ENCODE assay signal across 27 mouse cellular contexts in the genomic region with DNA sequence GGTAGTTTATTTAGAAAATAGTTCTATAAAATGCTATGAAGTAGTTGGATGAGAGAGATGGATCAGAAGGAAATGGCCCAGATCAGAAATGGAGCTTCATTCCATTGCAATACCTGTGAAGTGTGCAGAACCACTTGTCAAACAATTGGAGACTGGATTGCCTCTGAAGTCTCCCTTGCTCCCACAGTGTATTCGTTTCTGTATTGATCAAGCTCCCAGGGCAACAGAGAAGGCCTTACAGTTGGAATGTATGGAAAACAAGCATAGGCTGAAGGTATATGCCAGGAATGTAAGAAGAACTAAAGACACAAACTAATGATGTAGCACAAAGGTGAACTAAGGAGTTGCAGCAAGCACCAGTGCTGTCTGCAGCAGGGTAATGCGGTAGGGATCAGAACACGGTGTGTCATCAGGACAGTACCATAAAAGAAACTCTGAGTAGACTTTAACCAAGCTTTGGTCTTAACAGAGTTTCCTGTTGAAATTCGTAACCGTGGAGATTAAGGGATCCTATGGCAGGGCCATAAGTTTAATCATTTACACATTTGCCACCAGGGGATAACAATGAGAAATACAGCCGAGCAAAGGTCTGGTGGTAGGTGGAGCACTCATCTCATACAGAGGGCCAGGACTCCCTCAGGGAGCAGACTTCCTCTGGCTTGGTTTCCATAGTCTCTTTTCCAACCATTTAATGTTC.
DNase-seq lines count a peak whose midpoint lies in the region; ATAC-seq and TF ChIP-seq lines count a peak whose summit lies in the region.
"Had no signal": no experiment of that assay in that cellular context is flagged by ENCODE, and none has a peak within 500 bp of the region (broad histone marks: within the 10 kb centered on the region; RNA-seq: fewer than 3 reads in every experiment).

No protein-coding gene starts in this region.

- TF ChIP-seq CTCF in kidney, adult 2 months (conservative IDR thresholded peaks at IDR 0.05; ENCODE audit: insufficient read depth, insufficient read length, low read depth, low read length): no peak
- TF ChIP-seq CTCF in intestine, postnatal 0 days (IDR thresholded peaks at IDR 0.05; ENCODE audit: low read depth): peak; percentile 54

- H3K27me3 ChIP-seq in kidney, adult 2 months (replicated peaks; ENCODE audit: control insufficient read depth, insufficient read depth, low read length): no peaks in the 10 kb centered on the region
- H3K27me3 ChIP-seq in intestine, embryonic 14.5 days (replicated peaks; ENCODE audit: control insufficient read depth, insufficient read depth, low read length): no peaks in the 10 kb centered on the region
- no peaks in the 10 kb centered on the region for H3K27me3 ChIP-seq in intestine, postnatal 0 days (replicated peaks; ENCODE audit: control insufficient read depth, insufficient read depth, low read length)
- H3K27me3 ChIP-seq: embryonic facial prominence, embryonic 15.5 days; forebrain, embryonic 15.5 days; heart, embryonic 13.5 days; hindbrain, embryonic 15.5 days; liver, embryonic 15.5 days had no signal

- H3K4me3 ChIP-seq in kidney, adult 2 months (ENCODE audit: insufficient read depth, low read depth, low read length): no peak overlapping the region
- no peak overlapping the region for H3K4me3 ChIP-seq in intestine, embryonic 14.5 days (ENCODE audit: low read depth, low read length)
- no peak overlapping the region for H3K4me3 ChIP-seq in intestine, postnatal 0 days (ENCODE audit: low read depth, low read length)
- H3K4me3 ChIP-seq: embryonic facial prominence, embryonic 10.5 days; embryonic facial prominence, embryonic 15.5 days; forebrain, embryonic 15.5 days; heart, adult 2 months; heart, embryonic 13.5 days; hindbrain, embryonic 15.5 days; limb, embryonic 12.5 days; liver, embryonic 15.5 days had no signal

- H3K9me3 ChIP-seq in intestine, embryonic 14.5 days (ENCODE audit: control insufficient read depth, low read length): no peaks in the 10 kb centered on the region
- H3K9me3 ChIP-seq in intestine, postnatal 0 days (ENCODE audit: control insufficient read depth): no peaks in the 10 kb centered on the region
- H3K9me3 ChIP-seq: embryonic facial prominence, embryonic 15.5 days; forebrain, embryonic 15.5 days; hindbrain, embryonic 15.5 days; limb, embryonic 12.5 days; liver, embryonic 15.5 days had no signal

- no peak overlapping the region for H3K4me2 ChIP-seq in intestine, embryonic 14.5 days (ENCODE audit: low read length)
- no peak overlapping the region for H3K4me2 ChIP-seq in intestine, postnatal 0 days (replicated peaks; ENCODE audit: low read depth)
- H3K4me2 ChIP-seq: embryonic facial prominence, embryonic 15.5 days; forebrain, embryonic 15.5 days; heart, embryonic 13.5 days; hindbrain, embryonic 15.5 days; limb, embryonic 12.5 days; liver, embryonic 15.5 days; lung, embryonic 14.5 days had no signal

- H3K27ac ChIP-seq in kidney, adult 2 months (ENCODE audit: insufficient read depth, low read depth, low read length): no peak overlapping the region
- no peak overlapping the region for H3K27ac ChIP-seq in intestine, embryonic 14.5 days (ENCODE audit: low read depth)
- no peak overlapping the region; the same call in 1 of the 2 replicates for H3K27ac ChIP-seq in intestine, postnatal 0 days (ENCODE audit: low read depth, low read length)
- H3K27ac ChIP-seq: embryonic facial prominence, embryonic 10.5 days; embryonic facial prominence, embryonic 15.5 days; forebrain, embryonic 15.5 days; heart, adult 2 months; heart, embryonic 13.5 days; hindbrain, embryonic 15.5 days; limb, embryonic 12.5 days; liver, embryonic 15.5 days had no signal

- TF ChIP-seq POLR2A in kidney, adult 2 months (IDR thresholded peaks at IDR 0.05; ENCODE audit: low read depth, low read length): no peak

- DNase-seq in kidney, adult 2 months: peak; percentile 13
- no peak for DNase-seq in kidney, postnatal 4 days
- no peak for DNase-seq in intestine, embryonic 14.5 days (ENCODE audit: low spot score)
- peak; percentile 4 for DNase-seq in kidney, postnatal 14 days
- no peak for DNase-seq in adrenal gland, postnatal 36 days
- no peak for DNase-seq in layer of hippocampus, postnatal 10 days (ENCODE audit: low spot score in 2 of 2)
- DNase-seq: cerebellum, adult 8-10 months; cerebellum, postnatal 25 days; gastrocnemius, postnatal 36 days; heart, adult 2 months; heart, postnatal 10 days; lung, embryonic 14.5 days; lung, postnatal 14 days; midbrain, embryonic 14.5 days; right cerebral cortex, postnatal 25 days; spleen, adult 18-20 months; thymus, postnatal 4 days had no signal

- H3K4me1 ChIP-seq in kidney, adult 2 months (ENCODE audit: control insufficient read depth, insufficient read depth, low read length): no peaks in the 10 kb centered on the region
- H3K4me1 ChIP-seq in intestine, embryonic 14.5 days (replicated peaks; ENCODE audit: control insufficient read depth, insufficient read depth, low read length): no peaks in the 10 kb centered on the region
- H3K4me1 ChIP-seq in intestine, postnatal 0 days (replicated peaks; ENCODE audit: control insufficient read depth, insufficient read depth, low read length): no peaks in the 10 kb centered on the region
- H3K4me1 ChIP-seq: embryonic facial prominence, embryonic 15.5 days; forebrain, embryonic 15.5 days; heart, embryonic 13.5 days; hindbrain, embryonic 15.5 days; limb, embryonic 12.5 days; liver, embryonic 15.5 days had no signal

- no peak overlapping the region for H3K9ac ChIP-seq in intestine, embryonic 14.5 days (ENCODE audit: low read length)
- no peak overlapping the region for H3K9ac ChIP-seq in intestine, postnatal 0 days (ENCODE audit: low read depth, low read length)
- H3K9ac ChIP-seq: embryonic facial prominence, embryonic 15.5 days; forebrain, embryonic 15.5 days; heart, embryonic 13.5 days; hindbrain, embryonic 15.5 days; limb, embryonic 12.5 days; liver, embryonic 15.5 days; lung, embryonic 14.5 days had no signal

- ATAC-seq in intestine, embryonic 14.5 days (replicated peaks; ENCODE audit: low FRiP score, low TSS enrichment, low read depth): peak; percentile 81
- ATAC-seq in intestine, postnatal 0 days: peak; percentile 100
- ATAC-seq in erythroblast, adult 5-6 weeks (replicated peaks; ENCODE audit: low FRiP score, poor library complexity, severe bottlenecking): no peak
- ATAC-seq: CD4-positive, CD25-positive, alpha-beta regulatory T cell, adult 4 months; forebrain, embryonic 15.5 days had no signal

- 39% methylated on average over 6 of the region's 6 CpGs for WGBS in kidney, adult 2 months
- 60% methylated on average over 6 of the region's 6 CpGs for WGBS in intestine, embryonic 14.5 days
- WGBS in intestine, postnatal 0 days: 30% methylated on average over 6 of the region's 6 CpGs

- H3K36me3 ChIP-seq in kidney, adult 2 months (ENCODE audit: control insufficient read depth, insufficient read depth, low read length): no peaks in the 10 kb centered on the region
- no peaks in the 10 kb centered on the region for H3K36me3 ChIP-seq in intestine, embryonic 14.5 days (ENCODE audit: control insufficient read depth, insufficient read depth, low read length)
- no peaks in the 10 kb centered on the region for H3K36me3 ChIP-seq in intestine, postnatal 0 days (ENCODE audit: control insufficient read depth, insufficient read depth)
- H3K36me3 ChIP-seq: embryonic facial prominence, embryonic 10.5 days; embryonic facial prominence, embryonic 15.5 days; forebrain, embryonic 15.5 days; heart, embryonic 13.5 days; hindbrain, embryonic 15.5 days; limb, embryonic 12.5 days; liver, embryonic 15.5 days had no signal

Comparison
In these comparisons a context has a peak if more than half of its experiments do, and no peak if none do; other contexts are left out.
1. DNase-seq: peak in kidney, adult 2 months (single experiment) and kidney, postnatal 14 days (single experiment); none in kidney, postnatal 4 days (0 of 2), intestine, embryonic 14.5 days (single experiment), adrenal gland, postnatal 36 days (0 of 2) and layer of hippocampus, postnatal 10 days (0 of 2).